ENCODE assay signal across 25 mouse cellular contexts in genomic region chr10:3406280-3406679, GRCm38 (mm10). TPM values are rescaled to one million over a fixed set of nuclear protein-coding genes. Genes with fewer than 3 reads are reported as not detected.
DNase-seq lines count a peak whose midpoint lies in the region; ATAC-seq and TF ChIP-seq lines count a peak whose summit lies in the region.
"Had no signal": no experiment of that assay in that cellular context is flagged by ENCODE, and none has a peak within 500 bp of the region (broad histone marks: within the 10 kb centered on the region; RNA-seq: fewer than 3 reads in every experiment).

No protein-coding gene starts in this region.

- no peak overlapping the region for H3K9ac ChIP-seq in heart, postnatal 0 days (replicated peaks; ENCODE audit: low read depth, low read length)
- no peak overlapping the region for H3K9ac ChIP-seq in lung, embryonic 14.5 days
- no peak overlapping the region for H3K9ac ChIP-seq in stomach, postnatal 0 days (ENCODE audit: low read length)
- H3K9ac ChIP-seq: embryonic facial prominence, embryonic 13.5 days; forebrain, embryonic 13.5 days; heart, embryonic 13.5 days; hindbrain, embryonic 13.5 days; limb, embryonic 13.5 days; liver, embryonic 13.5 days; midbrain, embryonic 13.5 days; neural tube, embryonic 12.5 days had no signal

- H3K4me1 ChIP-seq in heart, postnatal 0 days (ENCODE audit: control insufficient read depth, insufficient read depth), result peaks cover 53% of the 10 kb centered on the region
- 0 out of 2 replicates have a peak, but pooled peaks cover 3% of the 10 kb centered on the region for H3K4me1 ChIP-seq in lung, embryonic 14.5 days (ENCODE audit: insufficient read depth)
- H3K4me1 ChIP-seq in stomach, postnatal 0 days (replicated peaks; ENCODE audit: control insufficient read depth, insufficient read depth), result no peaks in the 10 kb centered on the region
- H3K4me1 ChIP-seq: forebrain, embryonic 13.5 days; liver, embryonic 13.5 days; megakaryocyte, embryonic 14.5 days; midbrain, embryonic 13.5 days had no signal

- H3K9me3 ChIP-seq in heart, postnatal 0 days (replicated peaks; ENCODE audit: control insufficient read depth, low read length), result no peaks in the 10 kb centered on the region
- no peaks in the 10 kb centered on the region for H3K9me3 ChIP-seq in lung, embryonic 14.5 days (ENCODE audit: low read depth, low read length)
- H3K9me3 ChIP-seq in stomach, postnatal 0 days (ENCODE audit: control insufficient read depth, low read length), result no peaks in the 10 kb centered on the region
- H3K9me3 ChIP-seq: embryonic facial prominence, embryonic 13.5 days; forebrain, embryonic 13.5 days; heart, embryonic 13.5 days; hindbrain, embryonic 13.5 days; limb, embryonic 13.5 days; liver, embryonic 13.5 days; midbrain, embryonic 13.5 days; neural tube, embryonic 12.5 days had no signal

- peak; percentile 32 for TF ChIP-seq CTCF in heart, postnatal 0 days (IDR thresholded peaks at IDR 0.05; ENCODE audit: low read depth)
- peak; percentile 39 for TF ChIP-seq CTCF in lung, embryonic 14.5 days (IDR thresholded peaks at IDR 0.05; ENCODE audit: low read depth)
- TF ChIP-seq CTCF in stomach, postnatal 0 days (IDR thresholded peaks at IDR 0.05; ENCODE audit: low read depth), result peak; percentile 40

- H3K36me3 ChIP-seq in heart, postnatal 0 days (replicated peaks; ENCODE audit: control insufficient read depth, insufficient read depth, low read length), result no peaks in the 10 kb centered on the region
- no peaks in the 10 kb centered on the region for H3K36me3 ChIP-seq in lung, embryonic 14.5 days (ENCODE audit: insufficient read depth)
- H3K36me3 ChIP-seq in stomach, postnatal 0 days (ENCODE audit: control insufficient read depth, insufficient read depth, low read length), result no peaks in the 10 kb centered on the region
- H3K36me3 ChIP-seq: embryonic facial prominence, embryonic 13.5 days; hindbrain, embryonic 13.5 days; limb, embryonic 13.5 days; liver, embryonic 13.5 days; midbrain, embryonic 13.5 days; neural tube, embryonic 12.5 days had no signal

- H3K4me2 ChIP-seq in heart, postnatal 0 days (ENCODE audit: low read depth, low read length), result no peak overlapping the region
- H3K4me2 ChIP-seq in lung, embryonic 14.5 days, result no peak overlapping the region
- no peak overlapping the region for H3K4me2 ChIP-seq in stomach, postnatal 0 days (replicated peaks; ENCODE audit: low read depth)
- H3K4me2 ChIP-seq: embryonic facial prominence, embryonic 13.5 days; forebrain, embryonic 13.5 days; heart, embryonic 13.5 days; hindbrain, embryonic 13.5 days; limb, embryonic 13.5 days; liver, embryonic 13.5 days; midbrain, embryonic 13.5 days; neural tube, embryonic 12.5 days had no signal

- intact Hi-C loops in heart, postnatal 36 days (cut with DNase I), result no loop called here

- DNase-seq in heart, postnatal 0 days (ENCODE audit: low spot score), result no peak
- DNase-seq in heart, postnatal 36 days, result no peak
- peak; percentile 29 for DNase-seq in lung, embryonic 14.5 days
- DNase-seq in lung, postnatal 14 days, result no peak
- peak; percentile 20 for DNase-seq in NIH3T3 (ENCODE audit: low read depth)
- DNase-seq in stomach, postnatal 0 days (ENCODE audit: low spot score), result no peak
- no peak for DNase-seq in spleen, postnatal 36 days (ENCODE audit: low spot score in 2 of 2)
- DNase-seq: adrenal gland, postnatal 36 days; embryo, embryonic 11 days; kidney, adult 2 months; kidney, postnatal 14 days; layer of hippocampus, postnatal 36 days; liver, embryonic 13.5 days; right cerebral cortex, postnatal 25 days; spleen, adult 18-20 months; thymus, postnatal 25 days had no signal

- no peak for ATAC-seq in heart, postnatal 0 days (ENCODE audit: insufficient read depth, low read depth)
- ATAC-seq in lung, embryonic 14.5 days (ENCODE audit: insufficient read depth), result no peak
- ATAC-seq in stomach, postnatal 0 days (ENCODE audit: low FRiP score, low TSS enrichment), result no peak
- ATAC-seq: forebrain, embryonic 13.5 days; midbrain, embryonic 13.5 days had no signal

- TF ChIP-seq EP300 in heart, postnatal 0 days (IDR thresholded peaks at IDR 0.05; ENCODE audit: low read depth), result no peak
- no peak for TF ChIP-seq EP300 in stomach, postnatal 0 days (optimal IDR thresholded peaks at IDR 0.05)

- 47% methylated on average over 2 of the region's 2 CpGs for WGBS in heart, postnatal 0 days
- 51% methylated on average over 2 of the region's 2 CpGs for WGBS in lung, embryonic 14.5 days
- WGBS in stomach, postnatal 0 days, result 51% methylated on average over 2 of the region's 2 CpGs

- H3K4me3 ChIP-seq in heart, postnatal 0 days (ENCODE audit: low read depth, low read length), result no peak overlapping the region
- no peak overlapping the region for H3K4me3 ChIP-seq in lung, embryonic 14.5 days (ENCODE audit: low read depth, low read length)
- no peak overlapping the region for H3K4me3 ChIP-seq in stomach, postnatal 0 days (ENCODE audit: low read depth, low read length)
- H3K4me3 ChIP-seq: embryonic facial prominence, embryonic 13.5 days; erythroblast, embryonic 14.5 days; forebrain, embryonic 13.5 days; heart, embryonic 13.5 days; hindbrain, embryonic 13.5 days; limb, embryonic 13.5 days; liver, embryonic 13.5 days; megakaryocyte, embryonic 14.5 days; midbrain, embryonic 13.5 days; neural tube, embryonic 12.5 days had no signal

- H3K27ac ChIP-seq in heart, postnatal 0 days (ENCODE audit: low read depth), result no peak overlapping the region
- no peak overlapping the region for H3K27ac ChIP-seq in lung, embryonic 14.5 days (ENCODE audit: low read depth)
- no peak overlapping the region for H3K27ac ChIP-seq in stomach, postnatal 0 days (replicated peaks)
- H3K27ac ChIP-seq: embryonic facial prominence, embryonic 13.5 days; forebrain, embryonic 13.5 days; heart, embryonic 13.5 days; hindbrain, embryonic 13.5 days; limb, embryonic 13.5 days; liver, embryonic 13.5 days; midbrain, embryonic 13.5 days; neural tube, embryonic 12.5 days had no signal

- no peaks in the 10 kb centered on the region for H3K27me3 ChIP-seq in heart, postnatal 0 days (ENCODE audit: control insufficient read depth, insufficient read depth, low read length)
- H3K27me3 ChIP-seq in lung, embryonic 14.5 days (ENCODE audit: insufficient read depth, low read length), result no peaks in the 10 kb centered on the region
- H3K27me3 ChIP-seq in stomach, postnatal 0 days (ENCODE audit: control insufficient read depth, insufficient read depth, low read length), result no peaks in the 10 kb centered on the region
- H3K27me3 ChIP-seq: embryonic facial prominence, embryonic 13.5 days; forebrain, embryonic 13.5 days; heart, embryonic 13.5 days; hindbrain, embryonic 13.5 days; limb, embryonic 13.5 days; liver, embryonic 13.5 days; megakaryocyte, embryonic 14.5 days; midbrain, embryonic 13.5 days; neural tube, embryonic 12.5 days had no signal

RNA-seq across cellular contexts. Expression of gene Ppp1r14c, which starts 40.4 kb away (rescaled TPM):
- 269 and 288 TPM in 2 replicates for total RNA-seq in heart, postnatal 0 days (2014; rRNA removed; ENCODE audit: low replicate concordance)
- polyA plus RNA-seq in heart, postnatal 0 days (2015; fragmentation: Nextera tagmentation; extraction: Ambion mirVana), result 325 and 334 TPM in 2 replicates
- 100 to 1,000 TPM; 171 to 215 TPM for total RNA-seq in heart, postnatal 36 days (2021)
- polyA plus RNA-seq in lung, embryonic 14.5 days (2014; fragmentation: Nextera tagmentation; extraction: Ambion mirVana), result 36.9 and 45.0 TPM in 2 replicates
- 2.7 and 2.9 TPM in 2 replicates for polyA plus RNA-seq in stomach, postnatal 0 days (2015; fragmentation: Nextera tagmentation; extraction: Ambion mirVana)
- polyA plus RNA-seq: erythroblast, embryonic 14.5 days had no signal

Comparison
In these comparisons a context has a peak if more than half of its experiments do, and no peak if none do; other contexts are left out.
1. DNase-seq: peak in lung, embryonic 14.5 days (single experiment) and NIH3T3 (single experiment); none in heart, postnatal 0 days (single experiment), heart, postnatal 36 days (0 of 2), lung, postnatal 14 days (single experiment), stomach, postnatal 0 days (single experiment) and spleen, postnatal 36 days (0 of 2).
2. Peak in every context shown above with its lines, with median percentiles within 50 percentile points of each other: CTCF ChIP-seq.